Mouse (Mus musculus) intestine, embryonic 14.5 days (tissue): ENCODE results near the gene Zfp423. TPM values are rescaled to one million over a fixed set of nuclear protein-coding genes. Genes with fewer than 3 reads are reported as not detected.

ENCODE experiments used
- ATAC-seq: fragments of 200-750 bp; cut with Nextera tagmentation; replicated peaks from 2 replicates; pipeline ENCODE4 v1.8.0; 2017; ENCODE audit warnings: low read depth, moderate number of reproducible peaks, moderate TSS enrichment, moderate library complexity; ENCODE audit not compliant: low FRiP score, low TSS enrichment
- DNase-seq: peaks from one replicate; pipeline ENCODE4 v3.0.0-alpha.2; 2018; ENCODE audit warnings: low spot score
- H3K27ac ChIP-seq: fragments of 300-500 bp; sonication (generic); 2 replicates; pipeline ENCODE4 v1.5.1; 2014; ENCODE audit warnings: low read depth, mild to moderate bottlenecking, control low read depth
- H3K27me3 ChIP-seq: fragments of 300-500 bp; sonication (generic); replicated peaks from 2 replicates; pipeline ENCODE4 v1.6.1; 2014; ENCODE audit warnings: low read length, control low read depth; ENCODE audit not compliant: control insufficient read depth, insufficient read depth
- H3K36me3 ChIP-seq: fragments of 300-500 bp; sonication (generic); 2 replicates; pipeline ENCODE4 v1.6.1; 2014; ENCODE audit warnings: low read length, control low read depth; ENCODE audit not compliant: control insufficient read depth, insufficient read depth
- H3K4me1 ChIP-seq: fragments of 300-500 bp; sonication (generic); replicated peaks from 2 replicates; pipeline ENCODE4 v1.6.1; 2014; ENCODE audit warnings: low read length, control low read depth, mixed read lengths; ENCODE audit not compliant: control insufficient read depth, insufficient read depth
- H3K4me2 ChIP-seq: fragments of 300-500 bp; sonication (generic); 2 replicates; pipeline ENCODE4 v1.6.1; 2014; ENCODE audit warnings: low read length
- H3K4me3 ChIP-seq: fragments of 300-500 bp; sonication (generic); 2 replicates; pipeline ENCODE4 v1.5.1; 2014; ENCODE audit warnings: low read depth, low read length, control low read depth, mixed read lengths
- H3K9ac ChIP-seq: fragments of 300-500 bp; sonication (generic); 2 replicates; pipeline ENCODE4 v1.6.1; 2014; ENCODE audit warnings: mild to moderate bottlenecking, low read length
- H3K9me3 ChIP-seq: fragments of 300-500 bp; sonication (generic); 2 replicates; pipeline ENCODE4 v1.6.1; 2016; ENCODE audit warnings: low read length, control low read depth; ENCODE audit not compliant: control insufficient read depth
- WGBS: fragments of 180-500 bp; shearing (Covaris S2); extraction: QIAGEN DNeasy Blood & Tissue Kit; methylation state at CpG from one replicate; pipeline ENCODE4 v1.1.7; 2014; 5-methylcytosine and 5-hydroxymethylcytosine counted together
- polyA plus RNA-seq: library from polyadenylated mRNA; unstranded; fragments of >200 nt; fragmentation: Nextera tagmentation; extraction: Ambion mirVana; gene quantifications from 2 replicates; pipeline ENCODE4 v1.2.1, GENCODE M21; 2014

Zfp423 gene
- polyA plus RNA-seq, 1 experiment from 2014 or later: 10.5 TPM

GRCm38 (mm10) chr8:87967866-87968620 lies 8.6 kb upstream of the Zfp423 start:
- no peaks in the 10 kb centered on the region for H3K36me3 ChIP-seq
- H3K9me3 ChIP-seq: no peaks in the 10 kb centered on the region
- H3K4me2 ChIP-seq: no peak overlapping the region
- H3K27me3 ChIP-seq: peaks cover 7% of the 10 kb centered on the region
- H3K9ac ChIP-seq: no peak overlapping the region
- no peak for ATAC-seq
- 54% methylated on average over 8 of the region's 8 CpGs for WGBS
- no peak for DNase-seq
- H3K4me3 ChIP-seq: no peak overlapping the region
- H3K4me1 ChIP-seq: peaks cover 6% of the 10 kb centered on the region
- H3K27ac ChIP-seq: no peak overlapping the region

GRCm38 (mm10) chr8:87967057-87967820 lies 7.8 kb upstream of the Zfp423 start:
- no peaks in the 10 kb centered on the region for H3K9me3 ChIP-seq
- no peak overlapping the region for H3K9ac ChIP-seq
- no peak for DNase-seq
- H3K36me3 ChIP-seq: no peaks in the 10 kb centered on the region
- no peak for ATAC-seq
- H3K27me3 ChIP-seq: peaks cover 15% of the 10 kb centered on the region
- H3K4me2 ChIP-seq: no peak overlapping the region
- peaks cover 9% of the 10 kb centered on the region for H3K4me1 ChIP-seq
- WGBS: 40% methylated on average over 2 of the region's 2 CpGs
- H3K4me3 ChIP-seq: no peak overlapping the region
- H3K27ac ChIP-seq: no peak overlapping the region; the same call in 1 of the 2 replicates

- WGBS: 4% methylated on average over 26 of the region's 26 CpGs
- Histone ChIP-seq H3K27me3 (peaks cover 32% of the 10 kb centered on the region), H3K4me1 (peaks cover 18% of the 10 kb centered on the region), H3K36me3 (no peaks in the 10 kb centered on the region), H3K4me2 (peak overlapping the region; percentile 91), H3K27ac (no peak overlapping the region), H3K9me3 (no peaks in the 10 kb centered on the region), H3K9ac (no peak overlapping the region), H3K4me3 (peak overlapping the region; percentile 79)
- DNase-seq: peak; percentile 58
- ATAC-seq: no peak
Measured at GRCm38 (mm10) chr8:87962514-87963225, 3.3 kb upstream of the Zfp423 start.

GRCm38 (mm10) chr8:87961680-87962513 lies 2.5 kb upstream of the Zfp423 start:
- no peaks in the 10 kb centered on the region for H3K36me3 ChIP-seq
- H3K27me3 ChIP-seq: peaks cover 32% of the 10 kb centered on the region
- H3K9ac ChIP-seq: peak overlapping the region; percentile 20; the same call in 1 of the 2 replicates
- H3K27ac ChIP-seq: no peak overlapping the region
- no peaks in the 10 kb centered on the region for H3K9me3 ChIP-seq
- no peak for ATAC-seq
- WGBS: 1% methylated on average over 50 of the region's 50 CpGs
- H3K4me3 ChIP-seq: peak overlapping the region; percentile 79
- H3K4me1 ChIP-seq: peaks cover 19% of the 10 kb centered on the region
- peak; percentile 65 for DNase-seq
- peak overlapping the region; percentile 91 for H3K4me2 ChIP-seq

GRCm38 (mm10) chr8:87961108-87961507 lies 1.7 kb upstream of the Zfp423 start:
- Histone ChIP-seq H3K27ac (no peak overlapping the region), H3K36me3 (no peaks in the 10 kb centered on the region), H3K9me3 (no peaks in the 10 kb centered on the region), H3K9ac (no peak overlapping the region; the same call in 1 of the 2 replicates), H3K4me3 (peak overlapping the region; percentile 79), H3K4me2 (peak overlapping the region; percentile 91), H3K27me3 (peaks cover 32% of the 10 kb centered on the region), H3K4me1 (peaks cover 19% of the 10 kb centered on the region)
- 3% methylated on average over 20 of the region's 20 CpGs for WGBS
- DNase-seq: peak; percentile 73
- ATAC-seq: no peak

GRCm38 (mm10) chr8:87960061-87960749 lies 810 bp upstream of the Zfp423 start:
- under 1% methylated on average over 37 of the region's 76 CpGs for WGBS
- peaks cover 19% of the 10 kb centered on the region for H3K4me1 ChIP-seq
- peak; percentile 54 for ATAC-seq

GRCm38 (mm10) chr8:87958451-87959319 lies 710 bp downstream of the Zfp423 start:
- H3K36me3 ChIP-seq: no peaks in the 10 kb centered on the region
- peak overlapping the region; percentile 97 for H3K27ac ChIP-seq
- peak overlapping the region; percentile 91 for H3K9ac ChIP-seq
- DNase-seq (peak; percentile 85), ATAC-seq (peak; percentile 61)
- WGBS: under 1% methylated on average over 65 of the region's 115 CpGs
- peak overlapping the region; percentile 79 for H3K4me3 ChIP-seq
- peaks cover 32% of the 10 kb centered on the region for H3K27me3 ChIP-seq
- H3K4me2 ChIP-seq: peak overlapping the region; percentile 91
- no peaks in the 10 kb centered on the region for H3K9me3 ChIP-seq
- H3K4me1 ChIP-seq: peaks cover 19% of the 10 kb centered on the region

More at GRCm38 (mm10) chr8:87960061-87960749, 810 bp upstream of the Zfp423 start:
- DNase-seq: peak; percentile 88
- Histone ChIP-seq H3K9me3 (no peaks in the 10 kb centered on the region), H3K36me3 (no peaks in the 10 kb centered on the region), H3K27ac (peak overlapping the region; percentile 97), H3K27me3 (peaks cover 32% of the 10 kb centered on the region), H3K4me3 (peak overlapping the region; percentile 79), H3K9ac (peak overlapping the region; percentile 91), H3K4me2 (peak overlapping the region; percentile 91)
